Mouse (Mus musculus): Measurements from ENCODE around the gene Ryr2.

- TF ChIP-seq POLR2A (IDR thresholded peaks at IDR 0.05; ENCODE audit: borderline replicate concordance, low read depth, low read length) (no peak), CTCF (IDR thresholded peaks at IDR 0.05; ENCODE audit: low read depth, low read length) (no peak)
Observed at GRCm38 (mm10) chr13:11772173-11772572, 334.6 kb downstream of the Ryr2 start.

All from bone marrow macrophage, adult 2 months (primary cell).